Mouse (Mus musculus): ENCODE data around the gene Prpf38b. TPM values are rescaled to one million over a fixed set of nuclear protein-coding genes. Genes with fewer than 3 reads are reported as not detected.
A peak's percentile ranks its signal among the peaks of the same experiment; 100 is the strongest.

Gene Prpf38b
- polyA plus RNA-seq, 1 experiment: 48.9 TPM

- peaks cover 6% of the 10 kb centered on the region for H3K4me1 ChIP-seq (ENCODE audit: control insufficient read depth, insufficient read depth, low read length)
- TF ChIP-seq CTCF (IDR thresholded peaks at IDR 0.05; ENCODE audit: insufficient read depth, low read length) (no peak), POLR2A (IDR thresholded peaks at IDR 0.05; ENCODE audit: borderline replicate concordance, extremely low read depth, low read depth, low read length) (peak; percentile 27; the same call in 1 of the 2 replicates)
- no peak for DNase-seq
- no peak overlapping the region for H3K4me3 ChIP-seq (replicated peaks; ENCODE audit: extremely low read depth, low read depth, low read length)
- WGBS: 57% methylated on average over 12 of the region's 12 CpGs
Measured at GRCm38 (mm10) chr3:108855371-108855770, 56.2 kb downstream of the Prpf38b start.

GRCm38 (mm10) chr3:108853266-108853665, 58.3 kb downstream of the Prpf38b start:
- TF ChIP-seq POLR2A (IDR thresholded peaks at IDR 0.05; ENCODE audit: borderline replicate concordance, extremely low read depth, low read depth, low read length): no peak
- Histone ChIP-seq H3K4me1 (ENCODE audit: control insufficient read depth, insufficient read depth, low read length) (peaks cover 6% of the 10 kb centered on the region), H3K4me3 (replicated peaks; ENCODE audit: extremely low read depth, low read depth, low read length) (no peak overlapping the region)
- DNase-seq: no peak
- 81% methylated on average over 1 of the region's 1 CpGs for WGBS

Other genes starting within 250 kb of the Prpf38b start
- gene Gpsm2, start 189.4 kb downstream of the Prpf38b start, polyA plus RNA-seq (2012; rRNA removed): 2.7 and 5.1 TPM in 2 replicates
- gene Aknad1, start 172.1 kb downstream of the Prpf38b start, polyA plus RNA-seq (2012; rRNA removed): 0.09 TPM in 1 of 2 replicates, not detected in the other
- 7.4 and 14.6 TPM in 2 replicates for gene Stxbp3, start 71.2 kb downstream of the Prpf38b start, polyA plus RNA-seq (2012; rRNA removed)
- gene Fndc7, start 21.7 kb downstream of the Prpf38b start, polyA plus RNA-seq (2012; rRNA removed): 1.3 and 1.7 TPM in 2 replicates
- 0.19 TPM in 1 of 2 replicates, not detected in the other for gene Henmt1, start 28.1 kb upstream of the Prpf38b start, polyA plus RNA-seq (2012; rRNA removed)
- gene Gm9857, start 28.7 kb upstream of the Prpf38b start, polyA plus RNA-seq (2012; rRNA removed): not detected in 2 replicates
- gene Fam102b, start 115.9 kb upstream of the Prpf38b start, polyA plus RNA-seq (2012; rRNA removed): 7.5 and 10.7 TPM in 2 replicates
- gene Slc25a54, start 168.7 kb upstream of the Prpf38b start, polyA plus RNA-seq (2012; rRNA removed): not detected in 2 replicates
- 8.8 and 8.9 TPM in 2 replicates for gene Slc25a24, start 211.4 kb upstream of the Prpf38b start, polyA plus RNA-seq (2012; rRNA removed)